Mouse (Mus musculus) olfactory bulb, adult 2 months (tissue): ENCODE data around the gene Nrip3. TPM values are rescaled to one million over a fixed set of nuclear protein-coding genes. Genes with fewer than 3 reads are reported as not detected.
A peak's percentile ranks its signal among the peaks of the same experiment; 100 is the strongest.

ENCODE experiments used
- H3K27ac ChIP-seq: fragments of 200-500 bp; 2 replicates; pipeline ENCODE4 v1.5.1; 2012; ENCODE audit warnings: low read depth, low read length; ENCODE audit not compliant: insufficient read depth
- H3K4me1 ChIP-seq: fragments of 200-500 bp; 2 replicates; pipeline ENCODE4 v1.6.1; 2012; ENCODE audit warnings: low read length; ENCODE audit not compliant: control insufficient read depth, insufficient read depth
- H3K4me3 ChIP-seq: fragments of 200-500 bp; 2 replicates; pipeline ENCODE4 v1.5.1; 2012; ENCODE audit warnings: mild to moderate bottlenecking, low read depth, low read length, moderate library complexity; ENCODE audit not compliant: insufficient read depth
- CTCF ChIP-seq: fragments of 200-500 bp; IDR thresholded peaks from 2 replicates; pipeline ENCODE4 v1.5.1; 2012; ENCODE audit warnings: low read depth, mild to moderate bottlenecking, low read length, moderate library complexity; ENCODE audit not compliant: insufficient read depth
- POLR2A ChIP-seq: fragments of 200-500 bp; IDR thresholded peaks from 2 replicates; pipeline ENCODE4 v1.6.1; 2012; ENCODE audit warnings: mild to moderate bottlenecking, low read depth, low read length, moderate library complexity; ENCODE audit not compliant: insufficient read depth
- WGBS: fragments of 180-500 bp; shearing (Covaris S2); methylation state at CpG from one replicate; pipeline ENCODE4 v1.1.7; 2018; 5-methylcytosine and 5-hydroxymethylcytosine counted together
- polyA plus RNA-seq: library from polyadenylated mRNA; stranded (reverse); fragments of >200 nt; gene quantifications from 2 replicates; pipeline ENCODE4 v1.2.4, GENCODE M21; 2012; ENCODE audit warnings: low replicate concordance; ENCODE audit not compliant: missing spikeins, insufficient read depth, insufficient read length

Nrip3 gene
- polyA plus RNA-seq: 285 TPM in 1 of 2 replicates, not detected in the other

DNA sequence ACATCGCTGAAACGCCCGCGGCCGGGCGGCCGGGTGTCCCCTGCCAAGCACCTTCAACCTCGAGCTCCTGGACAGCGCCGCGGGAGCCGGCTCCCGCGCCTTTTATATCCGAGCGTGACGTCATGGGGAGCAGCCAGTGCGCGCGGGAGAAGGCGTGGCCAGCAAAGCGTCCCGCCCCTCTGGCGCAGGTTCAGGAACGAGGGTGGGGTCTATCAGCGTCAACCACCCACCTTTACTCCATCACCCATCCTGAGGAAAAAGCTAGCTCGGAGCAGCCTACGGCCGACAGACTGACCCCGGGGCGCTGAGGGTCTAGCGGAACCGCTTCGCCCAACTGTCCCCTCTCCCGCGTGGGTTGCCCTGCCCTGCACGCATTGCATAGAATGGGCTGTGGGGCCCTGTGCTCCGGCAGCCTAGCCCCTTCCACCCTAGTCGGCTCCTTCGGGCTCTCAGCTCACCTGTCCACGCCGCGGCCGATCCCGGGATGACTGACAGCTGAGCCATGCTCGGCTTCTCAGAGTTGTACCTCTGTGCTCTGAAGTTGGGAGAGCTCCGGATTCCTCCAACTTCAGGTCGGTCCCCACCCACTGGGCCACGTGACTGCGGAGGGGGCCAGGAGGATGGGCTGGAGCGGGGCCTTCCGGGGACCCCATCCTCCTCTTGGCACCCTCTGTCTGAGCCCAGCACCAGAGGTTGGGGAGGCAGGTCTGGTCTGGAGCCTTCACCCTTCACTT is at the start of gene Nrip3:
Gene Nrip3 (minus strand): TSS at position 556 of the 734 bp plus-strand sequence.
- 1% methylated on average over 52 of the region's 52 CpGs for WGBS
- peak within 1 kb of the TSS; percentile 78 for H3K27ac ChIP-seq
- TF ChIP-seq CTCF (no peak), POLR2A (peak; percentile 96)
- H3K4me1 ChIP-seq: peaks cover 6% of the 10 kb centered on the region
- peak within 1 kb of the TSS; percentile 75 for H3K4me3 ChIP-seq

- WGBS: 79% methylated on average over 2 of the region's 2 CpGs
- Histone ChIP-seq H3K4me3 (no peak overlapping the region), H3K4me1 (no peaks in the 10 kb centered on the region), H3K27ac (no peak overlapping the region)
- TF ChIP-seq CTCF (no peak), POLR2A (no peak)
Measured at GRCm38 (mm10) chr7:109831376-109831775, 49.6 kb upstream of the Nrip3 start.

GRCm38 (mm10) chr7:109826911-109827310 is 45.1 kb upstream of the Nrip3 start:
- WGBS: 82% methylated on average over 8 of the region's 8 CpGs
- Histone ChIP-seq H3K27ac (no peak overlapping the region), H3K4me1 (peaks cover 8% of the 10 kb centered on the region), H3K4me3 (no peak overlapping the region)
- TF ChIP-seq POLR2A: no peak
- no peak for TF ChIP-seq CTCF

DNA sequence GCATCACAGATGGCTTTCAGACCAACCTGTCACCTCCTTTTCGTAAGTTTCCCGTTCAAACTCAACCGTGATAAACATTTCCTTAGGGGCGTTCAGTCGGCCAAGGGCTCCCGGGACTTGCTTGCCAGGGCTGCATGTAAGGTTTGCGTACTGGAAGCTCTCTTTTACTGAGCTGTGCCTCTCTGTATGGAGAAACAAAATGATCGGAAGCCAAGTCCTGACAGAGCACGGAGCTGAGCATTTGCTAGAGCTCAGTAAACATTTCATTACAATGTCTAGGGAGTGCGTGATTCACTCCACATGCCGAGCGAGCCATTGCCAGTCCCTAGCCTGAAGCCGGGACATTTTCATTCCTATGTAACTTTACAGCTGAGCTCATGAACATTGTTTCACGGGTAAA is 43.5 kb upstream of the Nrip3 start:
- H3K27ac ChIP-seq: no peak overlapping the region
- H3K4me1 ChIP-seq: peaks cover 8% of the 10 kb centered on the region
- 50% methylated on average over 14 of the region's 14 CpGs for WGBS
- TF ChIP-seq POLR2A (no peak), CTCF (no peak)
- H3K4me3 ChIP-seq: no peak overlapping the region

DNA sequence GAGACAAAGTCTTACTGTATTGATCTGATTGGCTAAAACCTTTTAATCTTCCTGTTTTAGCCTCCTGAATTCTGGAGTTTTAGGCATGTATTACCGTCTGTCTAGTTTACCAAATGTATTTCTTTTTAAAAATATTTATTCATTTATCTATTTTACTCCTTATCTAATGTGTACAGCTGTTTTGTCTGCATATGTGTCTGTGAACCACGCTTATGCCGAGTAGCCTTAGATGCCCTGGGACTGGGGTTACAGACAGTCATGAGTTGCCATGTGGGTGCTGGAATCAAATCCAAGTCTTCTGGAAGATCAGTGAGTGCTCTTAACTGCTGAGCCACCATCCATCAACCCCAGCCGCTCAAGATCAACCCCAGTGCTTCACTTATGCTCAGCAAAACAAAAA is 36.8 kb upstream of the Nrip3 start:
- TF ChIP-seq CTCF: no peak
- no peak for TF ChIP-seq POLR2A
- 94% methylated on average over 4 of the region's 4 CpGs for WGBS
- H3K4me1 ChIP-seq: peaks cover 2% of the 10 kb centered on the region; the same call in 1 of the 2 replicates
- H3K27ac ChIP-seq: no peak overlapping the region
- no peak overlapping the region for H3K4me3 ChIP-seq

DNA sequence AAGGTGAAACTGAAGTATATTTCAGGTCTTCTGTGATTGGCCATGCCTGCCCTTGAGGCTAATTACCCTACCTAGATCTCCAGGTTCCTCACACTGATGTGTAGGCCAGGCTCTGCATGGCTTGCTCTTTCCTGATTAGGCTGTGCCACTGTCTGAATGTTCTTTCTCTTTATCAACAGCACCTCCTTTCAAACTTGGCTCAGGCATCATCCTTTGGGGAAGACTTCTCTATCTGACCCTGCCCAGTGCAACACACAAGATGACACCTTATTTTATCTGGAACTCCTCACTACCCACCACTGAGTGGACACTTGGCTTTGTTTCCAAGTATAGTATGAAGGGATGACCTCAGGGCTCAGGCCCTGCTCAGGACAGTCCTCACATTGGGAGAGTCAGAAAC is 36.1 kb upstream of the Nrip3 start:
- TF ChIP-seq CTCF (no peak), POLR2A (no peak)
- no peak overlapping the region for H3K4me3 ChIP-seq
- peaks cover 5% of the 10 kb centered on the region; the same call in 1 of the 2 replicates for H3K4me1 ChIP-seq
- no peak overlapping the region for H3K27ac ChIP-seq

- TF ChIP-seq CTCF (no peak), POLR2A (no peak)
- 71% methylated on average over 4 of the region's 4 CpGs for WGBS
- no peak overlapping the region for H3K4me3 ChIP-seq
- H3K4me1 ChIP-seq: peaks cover 5% of the 10 kb centered on the region; the same call in 1 of the 2 replicates
- no peak overlapping the region for H3K27ac ChIP-seq
Measured at GRCm38 (mm10) chr7:109813330-109814140, 31.7 kb upstream of the Nrip3 start.

DNA sequence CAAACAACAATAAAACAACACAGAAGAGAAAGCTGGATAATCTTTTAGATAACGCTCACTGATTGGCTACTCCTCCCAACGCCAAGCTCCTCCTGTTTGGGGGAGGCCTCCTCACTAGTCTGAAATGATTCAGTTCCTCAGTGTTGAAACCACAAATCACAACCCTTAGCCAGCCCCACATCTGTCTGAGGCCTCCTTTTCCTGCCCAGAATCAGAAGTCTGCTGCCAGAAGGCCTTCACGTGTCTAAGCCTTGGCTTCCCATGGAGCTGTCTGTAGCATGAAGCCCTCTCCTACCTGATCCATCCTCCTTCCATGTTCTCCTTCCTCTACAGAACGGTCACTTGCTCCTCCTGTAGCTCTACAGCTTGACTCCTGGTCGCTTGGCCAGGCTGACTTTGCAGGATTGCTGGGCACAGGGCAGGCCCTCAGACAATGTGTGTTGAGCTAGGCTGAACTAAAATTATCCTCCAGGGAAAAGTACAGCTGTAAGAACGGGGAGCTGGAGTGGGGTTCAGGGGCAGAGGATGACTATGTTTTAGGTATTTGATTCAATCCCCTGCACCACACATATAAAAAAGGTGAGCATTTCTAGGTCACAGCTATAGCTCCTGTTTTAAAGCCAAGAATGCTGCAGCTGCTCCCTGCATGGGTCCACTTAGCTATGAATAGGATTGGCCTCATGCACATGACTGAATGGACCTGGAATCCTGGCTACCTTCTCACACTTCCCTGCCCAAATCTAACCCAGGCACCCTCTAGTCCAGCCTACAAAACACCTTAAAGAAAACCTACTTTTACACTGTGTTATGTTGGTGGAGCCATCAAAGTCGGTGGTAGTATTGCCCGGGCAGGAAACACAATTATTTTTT is 26.0 kb upstream of the Nrip3 start:
- no peak overlapping the region for H3K4me3 ChIP-seq
- no peak overlapping the region for H3K27ac ChIP-seq
- WGBS: 79% methylated on average over 8 of the region's 8 CpGs
- peaks cover 6% of the 10 kb centered on the region for H3K4me1 ChIP-seq
- TF ChIP-seq CTCF (no peak), POLR2A (no peak)
